Mouse (Mus musculus) myocyte (in vitro differentiated cells): ENCODE measurements around the gene Mmaa.

Experiments used
- CEBPB ChIP-seq: IDR thresholded peaks from 2 replicates; pipeline ENCODE4 v1.6.1; 2011; ENCODE audit warnings: mild to moderate bottlenecking, moderate library complexity; ENCODE audit not compliant: poor library complexity, insufficient read depth, severe bottlenecking
- E2F4 ChIP-seq: IDR thresholded peaks from one replicate; pipeline ENCODE4 v1.6.1; 2011; ENCODE audit warnings: mild to moderate bottlenecking, control low read depth, moderate library complexity; ENCODE audit not compliant: insufficient read depth
- MAX ChIP-seq: IDR thresholded peaks from one replicate; pipeline ENCODE4 v1.6.1; 2011; ENCODE audit warnings: low read depth, mild to moderate bottlenecking, control low read depth
- MYOD1 ChIP-seq, 3 experiments: IDR thresholded peaks; one replicate each; pipeline ENCODE4 v1.6.1; 2011; ENCODE audit warnings: control low read depth in 2 of 3, low read depth in 2 of 3, mild to moderate bottlenecking in 2 of 3, moderate library complexity in 1 of 3; ENCODE audit not compliant: insufficient read length in 2 of 3, control insufficient read depth in 1 of 3
- MYOG ChIP-seq, 3 experiments: IDR thresholded peaks; one replicate each; pipeline ENCODE4 v1.6.1; 2011; ENCODE audit warnings: control low read depth in 2 of 3, low read depth in 2 of 3, mild to moderate bottlenecking in 2 of 3; ENCODE audit not compliant: insufficient read length in 2 of 3, control insufficient read depth in 1 of 3, insufficient read depth in 1 of 3
- POLR2A ChIP-seq: IDR thresholded peaks from one replicate; pipeline ENCODE4 v1.6.1; 2011; ENCODE audit warnings: low read depth, mild to moderate bottlenecking, control low read depth, moderate library complexity; ENCODE audit not compliant: insufficient read length
- POLR2AphosphoS2 ChIP-seq: IDR thresholded peaks from one replicate; pipeline ENCODE4 v1.6.1; 2011; ENCODE audit warnings: low read depth, control low read depth; ENCODE audit not compliant: insufficient read length
- REST ChIP-seq: IDR thresholded peaks from one replicate; pipeline ENCODE4 v1.6.1; 2011; ENCODE audit warnings: mild to moderate bottlenecking, control low read depth, moderate library complexity; ENCODE audit not compliant: insufficient read depth, insufficient read length
- SRF ChIP-seq: IDR thresholded peaks from one replicate; pipeline ENCODE4 v1.6.1; 2011; ENCODE audit warnings: low read depth; ENCODE audit not compliant: control insufficient read depth, insufficient read length
- TCF12 ChIP-seq: IDR thresholded peaks from one replicate; pipeline ENCODE4 v1.6.1; 2011; ENCODE audit warnings: mild to moderate bottlenecking, control low read depth; ENCODE audit not compliant: poor library complexity, insufficient read depth, severe bottlenecking
- TCF3 ChIP-seq: IDR thresholded peaks from one replicate; pipeline ENCODE4 v1.6.1; 2011; ENCODE audit warnings: low read depth, control low read depth; ENCODE audit not compliant: insufficient read length
- USF1 ChIP-seq: IDR thresholded peaks from one replicate; pipeline ENCODE4 v1.6.1; 2011; ENCODE audit warnings: low read depth, mild to moderate bottlenecking, control low read depth, moderate library complexity

GRCm38 (mm10) chr8:79224363-79224762 lies 70.4 kb downstream of the Mmaa start:
- TF ChIP-seq TCF12 (no peak), POLR2A (no peak), MAX (no peak), POLR2AphosphoS2 (no peak), REST (no peak), USF1 (no peak), TCF3 (no peak), E2F4 (no peak), CEBPB (no peak), MYOG (IDR thresholded peaks at IDR 0.05; ENCODE audit: control insufficient read depth in 1 of 3, insufficient read depth in 1 of 3, insufficient read length in 2 of 3, low read depth in 2 of 3) (no peak), SRF (no peak), MYOD1 (IDR thresholded peaks at IDR 0.05; ENCODE audit: control insufficient read depth in 1 of 3, insufficient read length in 2 of 3, low read depth in 2 of 3) (no peak)
